Mouse (Mus musculus) kidney, postnatal 0 days (tissue): ENCODE data around the gene Kpna3. TPM values are rescaled to one million over a fixed set of nuclear protein-coding genes. Genes with fewer than 3 reads are reported as not detected.

Source experiments
- ATAC-seq: fragments of 200-750 bp; cut with Nextera tagmentation; replicated peaks from 2 replicates; pipeline ENCODE4 v1.8.0; 2017; ENCODE audit warnings: low read depth, moderate number of reproducible peaks, moderate TSS enrichment, moderate library complexity; ENCODE audit not compliant: low FRiP score
- DNase-seq: peaks from one replicate; pipeline ENCODE4 v3.0.0-alpha.2; 2016; ENCODE audit warnings: low spot score
- H3K27ac ChIP-seq: fragments of 300-500 bp; sonication (generic); 2 replicates; pipeline ENCODE4 v1.5.1; 2014; ENCODE audit warnings: mild to moderate bottlenecking
- H3K27me3 ChIP-seq: fragments of 300-500 bp; sonication (generic); 2 replicates; pipeline ENCODE4 v1.6.1; 2014; ENCODE audit warnings: low read length, mixed read lengths; ENCODE audit not compliant: insufficient read depth
- H3K36me3 ChIP-seq: fragments of 300-500 bp; sonication (generic); 2 replicates; pipeline ENCODE4 v1.6.1; 2014; ENCODE audit warnings: low read length, mixed read lengths; ENCODE audit not compliant: insufficient read depth
- H3K4me1 ChIP-seq: fragments of 300-500 bp; sonication (generic); replicated peaks from 2 replicates; pipeline ENCODE4 v1.6.1; 2014; ENCODE audit warnings: antibody characterized with exemption, low read length, mixed read lengths; ENCODE audit not compliant: insufficient read depth
- H3K4me2 ChIP-seq: fragments of 300-500 bp; sonication (generic); 2 replicates; pipeline ENCODE4 v1.6.1; 2014; ENCODE audit warnings: mild to moderate bottlenecking, low read length, moderate library complexity, mixed read lengths
- H3K4me3 ChIP-seq: fragments of 300-500 bp; sonication (generic); replicated peaks from 2 replicates; pipeline ENCODE4 v1.5.1; 2014; ENCODE audit warnings: low read depth, low read length
- H3K9ac ChIP-seq: fragments of 300-500 bp; sonication (generic); 2 replicates; pipeline ENCODE4 v1.6.1; 2014; ENCODE audit warnings: low read depth, low read length
- H3K9me3 ChIP-seq: fragments of 300-500 bp; sonication (generic); replicated peaks from 2 replicates; pipeline ENCODE4 v1.6.1; 2016; ENCODE audit warnings: low read length, inconsistent platforms, mixed read lengths
- CTCF ChIP-seq: IDR thresholded peaks from 2 replicates; pipeline ENCODE4 v1.5.1; 2016; ENCODE audit warnings: antibody characterized with exemption, low read depth, mild to moderate bottlenecking, moderate library complexity
- WGBS: fragments of 180-500 bp; shearing (Covaris S2); extraction: QIAGEN DNeasy Blood & Tissue Kit; methylation state at CpG from one replicate; pipeline ENCODE4 v1.1.7; 2014; 5-methylcytosine and 5-hydroxymethylcytosine counted together
- polyA plus RNA-seq: library from polyadenylated mRNA; unstranded; fragments of >200 nt; fragmentation: Nextera tagmentation; extraction: Ambion mirVana; gene quantifications from 2 replicates; pipeline ENCODE4 v1.2.1, GENCODE M21; 2015

Kpna3 gene
- polyA plus RNA-seq, 1 experiment from 2014 or later, result 30.8 TPM

DNA sequence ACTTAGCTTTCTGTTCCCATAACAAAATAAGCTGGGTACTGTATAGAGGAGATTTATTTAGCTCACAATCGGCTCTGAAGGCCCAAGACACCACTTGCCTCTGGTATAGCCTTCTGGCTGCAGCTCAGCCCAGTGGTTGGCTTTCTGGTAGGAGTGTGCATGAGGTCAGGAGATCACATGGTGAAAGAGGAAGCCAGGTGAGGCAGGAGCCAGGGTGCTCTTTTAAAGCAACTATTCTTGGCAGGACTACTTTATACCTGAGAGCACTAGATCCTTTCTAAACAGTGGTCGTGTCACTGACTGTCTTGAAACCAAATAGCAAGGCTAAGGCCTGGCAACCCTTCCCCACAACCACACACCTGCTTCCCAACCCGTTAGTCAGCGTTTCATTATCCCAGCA, 89.8 kb downstream of the Kpna3 start:
- H3K27me3 ChIP-seq, result no peaks in the 10 kb centered on the region
- 87% methylated on average over 4 of the region's 4 CpGs for WGBS
- no peak for TF ChIP-seq CTCF
- H3K27ac ChIP-seq, result no peak overlapping the region
- ATAC-seq (no peak), DNase-seq (no peak)
- H3K4me3 ChIP-seq, result no peak overlapping the region
- no peaks in the 10 kb centered on the region for H3K36me3 ChIP-seq
- no peaks in the 10 kb centered on the region for H3K9me3 ChIP-seq
- H3K4me2 ChIP-seq, result no peak overlapping the region
- no peaks in the 10 kb centered on the region for H3K4me1 ChIP-seq
- no peak overlapping the region for H3K9ac ChIP-seq

DNA sequence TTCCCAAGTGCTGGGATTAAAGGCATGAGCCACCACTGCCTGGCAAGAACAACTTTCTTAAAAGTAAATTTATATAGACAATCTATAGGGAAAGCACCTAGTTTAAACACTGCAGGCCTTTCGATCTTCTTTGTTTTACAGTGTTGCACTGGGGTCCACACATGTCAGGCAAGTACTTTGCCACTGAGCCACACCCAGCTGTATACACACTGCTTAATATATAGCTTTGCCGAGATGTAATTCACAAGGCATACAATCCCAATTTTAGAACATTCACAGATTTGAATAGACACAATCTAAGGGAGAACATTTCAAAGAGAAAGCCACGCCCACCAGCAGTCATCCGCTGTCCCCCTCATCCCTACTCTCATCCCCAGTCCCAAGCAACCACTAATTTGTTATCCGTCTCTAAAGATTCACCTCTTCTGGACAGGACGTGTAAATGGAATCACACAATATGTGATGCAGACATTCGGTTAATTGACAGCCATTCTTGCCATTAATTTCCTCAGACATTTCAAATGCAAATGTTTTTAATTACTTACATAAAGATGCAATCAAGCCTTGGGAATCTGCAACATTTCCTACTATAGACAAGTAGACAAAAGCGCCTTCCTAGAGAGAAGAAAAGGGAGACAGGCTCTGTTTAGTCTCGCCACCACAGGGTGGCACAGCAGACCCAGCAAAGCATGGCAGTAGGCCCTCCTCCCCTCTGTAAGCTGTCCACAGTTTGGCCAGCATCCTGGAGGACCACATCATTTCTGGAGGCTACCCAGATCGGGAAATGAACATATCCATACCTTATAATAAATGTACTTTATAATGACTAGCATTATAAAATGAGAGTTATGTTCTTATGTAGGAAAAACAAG, 92.6 kb downstream of the Kpna3 start:
- WGBS, result 86% methylated on average over 10 of the region's 10 CpGs
- Histone ChIP-seq H3K27ac (no peak overlapping the region), H3K9me3 (no peaks in the 10 kb centered on the region), H3K4me3 (no peak overlapping the region), H3K36me3 (no peaks in the 10 kb centered on the region), H3K9ac (no peak overlapping the region), H3K27me3 (no peaks in the 10 kb centered on the region), H3K4me2 (no peak overlapping the region), H3K4me1 (no peaks in the 10 kb centered on the region)
- no peak for ATAC-seq
- peak; percentile 18 for DNase-seq
- peak; percentile 46; the same call in 1 of the 2 replicates for TF ChIP-seq CTCF

DNA sequence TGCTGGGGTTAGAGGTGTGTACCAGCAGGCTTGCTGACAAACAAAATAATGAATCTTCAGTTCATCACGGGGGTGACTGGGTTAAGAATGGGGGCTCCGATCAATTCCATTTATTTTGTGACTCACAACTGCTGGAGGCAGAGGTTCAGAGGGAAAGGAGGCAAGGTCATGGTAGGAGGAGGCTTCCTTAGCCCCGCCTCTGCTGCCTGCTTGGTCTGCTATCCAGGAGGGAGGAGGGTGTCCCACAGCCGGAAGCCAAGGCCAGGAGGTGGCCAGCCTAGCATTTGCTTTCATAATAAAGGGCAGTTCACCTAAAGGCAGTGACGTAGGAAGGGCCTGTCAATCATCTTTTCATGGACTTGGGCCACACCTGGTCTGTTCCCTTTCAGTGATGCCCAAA, 95.1 kb downstream of the Kpna3 start:
- 60% methylated on average over 5 of the region's 5 CpGs for WGBS
- TF ChIP-seq CTCF, result no peak
- no peaks in the 10 kb centered on the region for H3K4me1 ChIP-seq
- no peak overlapping the region for H3K9ac ChIP-seq
- H3K9me3 ChIP-seq, result no peaks in the 10 kb centered on the region
- no peak overlapping the region for H3K27ac ChIP-seq
- H3K36me3 ChIP-seq, result no peaks in the 10 kb centered on the region
- no peak overlapping the region for H3K4me3 ChIP-seq
- no peaks in the 10 kb centered on the region for H3K27me3 ChIP-seq
- no peak overlapping the region for H3K4me2 ChIP-seq
- no peak for ATAC-seq
- no peak for DNase-seq

GRCm38 (mm10) chr14:61339381-61339780, 100.3 kb downstream of the Kpna3 start:
- no peak for TF ChIP-seq CTCF
- Histone ChIP-seq H3K4me2 (no peak overlapping the region), H3K4me1 (no peaks in the 10 kb centered on the region), H3K9ac (no peak overlapping the region), H3K9me3 (no peaks in the 10 kb centered on the region), H3K4me3 (no peak overlapping the region), H3K27me3 (no peaks in the 10 kb centered on the region), H3K36me3 (no peaks in the 10 kb centered on the region), H3K27ac (no peak overlapping the region)
- 79% methylated on average over 4 of the region's 4 CpGs for WGBS
- no peak for DNase-seq
- no peak for ATAC-seq

DNA sequence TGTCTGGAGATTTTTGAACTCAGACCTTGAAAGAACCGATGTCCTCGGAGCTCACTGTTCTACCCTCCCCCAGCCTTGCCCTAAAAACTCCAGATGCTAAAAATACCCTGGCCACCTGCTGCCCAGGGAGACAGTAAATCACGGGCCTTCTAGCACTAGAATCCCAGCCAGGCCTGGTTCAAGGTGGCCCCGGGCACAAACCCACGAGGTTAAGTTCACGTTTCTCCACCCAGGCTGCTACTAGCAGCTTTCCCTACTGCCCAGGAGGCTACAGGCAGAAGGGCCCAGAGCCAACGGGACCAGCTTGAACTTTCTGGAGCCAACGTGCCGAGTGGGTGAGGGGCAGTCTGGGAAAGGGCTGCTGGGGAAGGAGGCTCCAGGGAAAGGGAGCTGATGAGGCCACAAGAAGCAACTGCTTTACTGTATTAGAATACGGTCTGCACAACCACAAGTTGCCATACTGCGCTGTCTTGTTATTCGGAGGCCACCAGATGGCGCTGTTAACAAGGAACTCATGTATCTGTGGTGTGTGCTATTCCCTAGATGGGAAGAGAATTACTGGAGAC, 108.6 kb downstream of the Kpna3 start:
- Histone ChIP-seq H3K4me3 (no peak overlapping the region), H3K27ac (no peak overlapping the region), H3K9ac (no peak overlapping the region), H3K4me2 (no peak overlapping the region), H3K9me3 (no peaks in the 10 kb centered on the region), H3K4me1 (no peaks in the 10 kb centered on the region), H3K36me3 (no peaks in the 10 kb centered on the region), H3K27me3 (no peaks in the 10 kb centered on the region)
- ATAC-seq, result peak; percentile 84
- WGBS, result 11% methylated on average over 13 of the region's 13 CpGs
- peak; percentile 89 for DNase-seq
- TF ChIP-seq CTCF, result peak; percentile 89

DNA sequence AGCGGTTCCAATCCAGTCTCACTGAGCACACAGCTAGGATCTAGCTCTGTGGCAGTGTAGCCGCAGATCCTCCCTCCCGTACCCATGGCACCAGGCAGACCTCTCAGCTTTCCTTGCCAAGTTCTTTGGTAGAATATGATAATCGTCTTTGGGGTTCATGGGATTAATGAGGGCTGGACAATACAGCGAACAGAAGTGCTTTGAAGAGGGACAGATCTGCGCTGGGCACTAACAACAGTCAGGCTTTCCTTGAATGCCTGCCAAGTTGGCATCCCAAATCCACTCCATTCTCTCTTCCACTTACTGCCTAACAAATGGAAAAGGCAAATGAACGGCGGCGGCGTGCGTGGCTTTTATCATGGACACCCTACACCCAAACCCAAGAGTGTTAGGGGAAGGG, 109.1 kb downstream of the Kpna3 start:
- ATAC-seq, result no peak
- H3K4me2 ChIP-seq, result no peak overlapping the region
- DNase-seq, result no peak
- H3K27me3 ChIP-seq, result no peaks in the 10 kb centered on the region
- H3K4me1 ChIP-seq, result no peaks in the 10 kb centered on the region
- 86% methylated on average over 11 of the region's 11 CpGs for WGBS
- H3K9ac ChIP-seq, result no peak overlapping the region
- H3K27ac ChIP-seq, result no peak overlapping the region
- H3K9me3 ChIP-seq, result no peaks in the 10 kb centered on the region
- TF ChIP-seq CTCF, result no peak
- no peaks in the 10 kb centered on the region for H3K36me3 ChIP-seq
- no peak overlapping the region for H3K4me3 ChIP-seq
